Mouse (Mus musculus) liver, adult 2 months (tissue): ENCODE measurements around the gene Ssh1. TPM values are rescaled to one million over a fixed set of nuclear protein-coding genes. Genes with fewer than 3 reads are reported as not detected.
A peak's percentile ranks its signal among the peaks of the same experiment; 100 is the strongest.

Experiments used
- DNase-seq: peaks from one replicate; pipeline ENCODE4 v3.0.0-alpha.2; 2011; ENCODE audit warnings: low read depth, low spot score; ENCODE audit errors: extremely low read depth
- H3K27ac ChIP-seq: fragments of 200-500 bp; replicated peaks from 2 replicates; pipeline ENCODE4 v1.5.1; 2012; ENCODE audit warnings: low read depth, mild to moderate bottlenecking, control low read depth, inconsistent platforms, low read length; ENCODE audit not compliant: insufficient read depth
- H3K27me3 ChIP-seq: fragments of 200-500 bp; 2 replicates; pipeline ENCODE4 v1.6.1; 2012; ENCODE audit warnings: mild to moderate bottlenecking, moderate library complexity, low read length, inconsistent platforms; ENCODE audit not compliant: control insufficient read depth, insufficient read depth
- H3K36me3 ChIP-seq: fragments of 200-500 bp; 2 replicates; pipeline ENCODE4 v1.6.1; 2012; ENCODE audit warnings: low read length, inconsistent platforms; ENCODE audit not compliant: control insufficient read depth, insufficient read depth
- H3K4me1 ChIP-seq: fragments of 200-500 bp; 2 replicates; pipeline ENCODE4 v1.6.1; 2011; ENCODE audit warnings: low read length; ENCODE audit not compliant: control insufficient read depth, insufficient read depth
- H3K4me3 ChIP-seq: fragments of 200-500 bp; 2 replicates; pipeline ENCODE4 v1.5.1; 2011; ENCODE audit warnings: low read depth, mild to moderate bottlenecking, control low read depth, low read length, moderate library complexity; ENCODE audit not compliant: insufficient read depth
- H3K79me2 ChIP-seq: fragments of 200-500 bp; 2 replicates; pipeline ENCODE4 v1.6.1; 2012; ENCODE audit warnings: inconsistent platforms, mild to moderate bottlenecking, low read length, moderate library complexity; ENCODE audit not compliant: control insufficient read depth, insufficient read depth
- H3K9ac ChIP-seq: fragments of 200-500 bp; 2 replicates; pipeline ENCODE4 v1.6.1; 2012; ENCODE audit warnings: low read depth, mild to moderate bottlenecking, control low read depth, inconsistent platforms, low read length
- CTCF ChIP-seq: fragments of 200-500 bp; IDR thresholded peaks from 2 replicates; pipeline ENCODE4 v1.5.1; 2011; ENCODE audit warnings: low read depth, low read length, control low read depth
- POLR2A ChIP-seq: fragments of 200-500 bp; IDR thresholded peaks from 2 replicates; pipeline ENCODE4 v1.6.1; 2011; ENCODE audit warnings: low read length, control low read depth; ENCODE audit not compliant: insufficient read depth; ENCODE audit errors: extremely low read depth
- WGBS: fragments of 180-500 bp; shearing (Covaris S2); methylation state at CpG from one replicate; pipeline ENCODE4 v1.1.7; 2018; 5-methylcytosine and 5-hydroxymethylcytosine counted together
- polyA plus RNA-seq: library from polyadenylated mRNA; depleted of rRNA; stranded (reverse); fragments of >200 nt; gene quantifications from 2 replicates; pipeline ENCODE4 v1.2.3, GENCODE M21; 2012
- total RNA-seq: library from RNA; depleted of rRNA; stranded (reverse); fragments of >200 nt; gene quantifications from 2 replicates; pipeline ENCODE4 v1.2.3, GENCODE M21; 2014

Gene Ssh1
- total and polyA plus RNA-seq, 2 experiments = 1.6 to 5.5 TPM

DNA sequence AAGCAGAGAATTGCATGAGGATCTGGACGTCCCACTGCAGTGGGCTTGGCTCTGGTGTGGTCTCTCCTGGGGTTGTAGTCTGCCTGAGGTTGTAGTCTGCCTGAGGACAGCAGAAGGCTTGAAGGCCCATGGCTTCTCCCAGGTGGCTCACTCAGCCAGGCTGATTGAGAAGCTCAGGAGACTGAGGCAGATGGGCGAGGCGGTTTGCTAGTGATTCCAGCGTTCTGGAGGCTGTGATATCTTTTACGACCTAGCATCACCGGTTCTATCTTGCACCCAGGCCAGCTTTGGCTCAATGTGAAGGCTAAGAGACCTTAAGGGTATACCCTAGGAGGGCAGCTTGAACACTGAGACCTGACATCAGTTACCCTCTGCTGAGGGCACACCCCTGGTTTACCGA lies 74.6 kb downstream of the Ssh1 start:
- H3K27ac ChIP-seq = peak overlapping the region; percentile 45

DNA sequence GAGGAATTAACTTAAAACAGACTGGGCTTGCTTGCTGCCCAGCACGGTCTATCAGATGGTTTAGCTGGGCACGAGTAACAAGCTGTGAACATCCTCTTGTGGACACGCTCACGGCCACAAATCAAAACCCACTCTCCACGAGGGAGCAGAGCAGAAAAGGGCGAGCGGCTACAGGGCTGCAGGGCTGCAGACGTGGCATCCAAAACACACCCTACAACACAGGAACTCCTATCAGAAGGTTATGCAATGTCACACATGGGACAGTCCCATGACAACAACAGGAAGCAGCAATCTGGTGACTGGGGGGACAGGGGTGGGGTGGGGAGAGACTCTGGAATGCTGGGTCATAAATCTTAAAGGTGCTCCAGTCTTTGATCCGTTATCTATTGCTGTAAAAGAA lies 75.0 kb downstream of the Ssh1 start:
- Histone ChIP-seq H3K27ac (peak overlapping the region; percentile 70), H3K27me3 (no peaks in the 10 kb centered on the region), H3K9ac (peak overlapping the region; percentile 21; the same call in 1 of the 2 replicates), H3K36me3 (no peaks in the 10 kb centered on the region), H3K4me3 (no peak overlapping the region), H3K79me2 (no peaks in the 10 kb centered on the region), H3K4me1 (no peaks in the 10 kb centered on the region)
- peak; percentile 44 for DNase-seq
- TF ChIP-seq POLR2A (no peak), CTCF (no peak)
- WGBS = 50% methylated on average over 9 of the region's 9 CpGs

More for the DNA sequence above, 74.6 kb downstream of the Ssh1 start:
- 69% methylated on average over 7 of the region's 7 CpGs for WGBS
- DNase-seq = no peak
- no peaks in the 10 kb centered on the region for H3K27me3 ChIP-seq
- no peaks in the 10 kb centered on the region for H3K4me1 ChIP-seq
- no peak overlapping the region for H3K4me3 ChIP-seq
- no peaks in the 10 kb centered on the region for H3K36me3 ChIP-seq
- TF ChIP-seq POLR2A (no peak), CTCF (no peak)
- no peak overlapping the region for H3K9ac ChIP-seq
- no peaks in the 10 kb centered on the region for H3K79me2 ChIP-seq

DNA sequence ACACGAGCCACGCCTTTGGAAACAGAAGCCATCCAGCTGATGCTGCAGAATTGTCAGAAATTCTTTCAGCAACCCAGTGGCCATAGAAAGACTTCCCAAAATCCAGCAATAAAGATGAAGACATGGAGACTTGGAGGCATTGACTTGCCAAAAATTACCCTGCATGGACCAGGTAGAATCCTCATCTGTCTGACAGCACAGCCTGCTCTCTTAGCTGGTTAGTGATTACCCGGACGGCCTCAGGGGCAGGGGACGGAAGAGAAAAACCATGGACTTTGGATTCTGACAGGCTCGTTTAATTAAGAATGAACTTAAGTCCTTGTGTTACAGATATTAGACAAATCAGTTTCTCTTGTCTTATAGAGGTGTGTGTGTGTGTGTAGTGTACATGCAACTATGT lies 83.0 kb downstream of the Ssh1 start:
- peaks cover 3% of the 10 kb centered on the region for H3K4me1 ChIP-seq
- WGBS = 36% methylated on average over 6 of the region's 6 CpGs
- no peak overlapping the region for H3K27ac ChIP-seq
- H3K4me3 ChIP-seq = no peak overlapping the region
- no peak for TF ChIP-seq POLR2A
- H3K9ac ChIP-seq = no peak overlapping the region
- no peaks in the 10 kb centered on the region for H3K36me3 ChIP-seq
- peak; percentile 41 for DNase-seq
- H3K27me3 ChIP-seq = no peaks in the 10 kb centered on the region
- H3K79me2 ChIP-seq = no peaks in the 10 kb centered on the region

DNA sequence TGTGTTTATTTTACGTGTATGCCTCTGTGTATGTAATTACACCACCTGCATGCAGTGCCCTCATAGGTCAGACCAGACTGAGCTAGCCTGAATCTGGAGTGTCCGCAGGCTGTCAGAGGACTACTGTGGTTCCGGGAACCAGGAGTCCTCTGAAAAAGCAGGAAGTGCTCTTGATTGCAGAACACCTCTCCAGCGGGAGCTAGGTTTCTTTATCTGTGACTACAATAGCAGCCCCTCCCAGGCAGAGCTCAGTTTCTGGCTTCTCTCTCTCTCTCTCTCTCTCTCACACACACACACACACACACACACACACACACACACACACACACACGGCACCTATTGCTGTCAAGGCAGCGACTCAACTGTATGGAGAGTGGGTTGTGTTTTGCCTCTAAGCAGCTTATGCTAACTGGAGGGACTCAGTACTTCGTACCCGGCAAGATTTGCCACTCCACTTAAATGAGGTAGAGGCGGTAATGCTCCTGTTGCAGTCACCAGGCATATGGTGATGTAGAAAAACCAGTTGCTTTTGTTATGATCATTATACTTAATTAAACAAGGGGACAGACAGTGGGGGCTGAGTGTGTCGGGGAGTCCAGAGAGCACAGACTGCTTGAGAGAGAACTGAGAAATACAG lies 83.5 kb downstream of the Ssh1 start:
- peaks cover 3% of the 10 kb centered on the region for H3K4me1 ChIP-seq
- no peak for DNase-seq
- no peaks in the 10 kb centered on the region for H3K27me3 ChIP-seq
- no peak overlapping the region for H3K9ac ChIP-seq
- H3K36me3 ChIP-seq = no peaks in the 10 kb centered on the region
- no peak overlapping the region for H3K27ac ChIP-seq
- TF ChIP-seq POLR2A (no peak), CTCF (no peak)
- WGBS = 11% methylated on average over 10 of the region's 10 CpGs
- no peak overlapping the region for H3K4me3 ChIP-seq
- peaks cover 5% of the 10 kb centered on the region; the same call in 1 of the 2 replicates for H3K79me2 ChIP-seq

DNA sequence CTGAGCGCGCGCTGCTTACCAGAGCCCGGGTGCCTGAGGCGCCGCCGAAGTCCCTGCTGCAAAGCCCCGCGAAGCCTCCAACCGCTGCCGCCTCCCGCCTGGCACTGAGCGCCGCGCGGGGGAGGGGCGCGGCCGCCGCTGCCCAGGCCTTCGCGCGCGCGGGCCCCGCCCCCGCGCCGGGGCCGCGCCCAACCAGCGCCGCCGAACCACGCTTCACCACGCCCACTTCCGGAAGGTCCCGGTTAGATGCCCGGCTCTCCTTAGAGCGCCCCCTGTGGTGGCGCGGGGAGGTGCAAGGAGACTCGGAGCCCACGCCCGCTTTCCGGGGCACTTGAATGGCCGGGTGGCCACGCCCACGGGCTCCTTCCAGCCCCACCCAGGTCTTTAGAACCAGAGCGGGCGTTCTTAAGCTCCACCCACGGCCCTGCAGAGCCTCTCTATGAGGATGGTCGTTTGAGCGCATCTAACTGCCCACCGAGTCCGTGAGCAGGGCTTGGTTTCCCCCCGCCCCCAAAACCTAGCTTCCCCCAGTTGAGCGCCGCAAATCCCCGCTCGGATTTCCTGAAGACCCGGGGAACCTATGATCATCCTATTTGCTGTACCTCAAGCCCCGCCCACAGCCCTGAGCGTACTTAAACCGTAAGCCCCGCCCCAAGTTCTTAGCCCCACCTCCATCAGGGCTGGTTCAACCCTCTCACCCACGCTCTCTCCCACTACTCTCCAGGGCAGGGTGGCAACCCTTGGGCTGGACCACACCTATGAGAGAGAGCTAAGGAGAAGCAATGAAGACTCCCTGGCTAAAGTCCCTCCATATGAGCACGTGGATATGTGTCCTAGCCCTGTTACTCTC lies 84.9 kb downstream of the Ssh1 start, which contains the start of gene Coro1c:
TSS of gene Coro1c (minus strand) at position 167 of the 850 bp plus-strand sequence.
- TF ChIP-seq CTCF (peak; percentile 87), POLR2A (peak; percentile 52; the same call in 1 of the 2 replicates)
- peak within 1 kb of the TSS; percentile 75 for H3K4me3 ChIP-seq
- DNase-seq = peak; percentile 67
- H3K27me3 ChIP-seq = no peaks in the 10 kb centered on the region
- H3K9ac ChIP-seq = peak within 1 kb of the TSS; percentile 80
- H3K79me2 ChIP-seq = peaks cover 12% of the 10 kb centered on the region
- peak within 1 kb of the TSS; percentile 40 for H3K27ac ChIP-seq
- peaks cover 3% of the 10 kb centered on the region for H3K4me1 ChIP-seq
- no peaks in the 10 kb centered on the region for H3K36me3 ChIP-seq
- under 1% methylated on average over 68 of the region's 68 CpGs for WGBS
